In genomic region chr7:3327961-3328360, GRCm38 (mm10) we compare ENCODE assay signal across 20 mouse cellular contexts. TPM values are rescaled to one million over a fixed set of nuclear protein-coding genes. Genes with fewer than 3 reads are reported as not detected.
DNase-seq lines count a peak whose midpoint lies in the region; ATAC-seq and TF ChIP-seq lines count a peak whose summit lies in the region.
"Had no signal": no experiment of that assay in that cellular context is flagged by ENCODE, and none has a peak within 500 bp of the region (broad histone marks: within the 10 kb centered on the region; RNA-seq: fewer than 3 reads in every experiment).

No protein-coding gene starts in this region.

- no peak for ATAC-seq in embryonic facial prominence, embryonic 11.5 days (replicated peaks; ENCODE audit: insufficient number of reproducible peaks, low FRiP score, low TSS enrichment, low read depth)
- no peak for ATAC-seq in forebrain, embryonic 12.5 days (ENCODE audit: low FRiP score)
- ATAC-seq in intestine, postnatal 0 days: no peak
- ATAC-seq: forebrain, embryonic 13.5 days; liver, postnatal 0 days had no signal

- TF ChIP-seq CTCF in intestine, postnatal 0 days (IDR thresholded peaks at IDR 0.05; ENCODE audit: low read depth): no peak

- H3K4me2 ChIP-seq in embryonic facial prominence, embryonic 11.5 days (ENCODE audit: low read depth, low read length): no peak overlapping the region
- no peak overlapping the region for H3K4me2 ChIP-seq in forebrain, embryonic 12.5 days
- no peak overlapping the region for H3K4me2 ChIP-seq in intestine, postnatal 0 days (replicated peaks; ENCODE audit: low read depth)
- H3K4me2 ChIP-seq: forebrain, embryonic 13.5 days; hindbrain, embryonic 12.5 days; limb, embryonic 12.5 days; neural tube, embryonic 15.5 days had no signal

- H3K36me3 ChIP-seq in embryonic facial prominence, embryonic 11.5 days (replicated peaks; ENCODE audit: control insufficient read depth, insufficient read depth, low read depth, low read length): no peaks in the 10 kb centered on the region
- H3K36me3 ChIP-seq in forebrain, embryonic 12.5 days (replicated peaks): no peaks in the 10 kb centered on the region
- no peaks in the 10 kb centered on the region for H3K36me3 ChIP-seq in intestine, postnatal 0 days (ENCODE audit: control insufficient read depth, insufficient read depth)
- H3K36me3 ChIP-seq: hindbrain, embryonic 12.5 days; limb, embryonic 12.5 days had no signal

- no peak overlapping the region for H3K27ac ChIP-seq in embryonic facial prominence, embryonic 11.5 days (replicated peaks; ENCODE audit: low read depth, low read length)
- no peak overlapping the region for H3K27ac ChIP-seq in forebrain, embryonic 12.5 days
- no peak overlapping the region for H3K27ac ChIP-seq in intestine, postnatal 0 days (ENCODE audit: low read depth, low read length)
- H3K27ac ChIP-seq: forebrain, embryonic 13.5 days; hindbrain, embryonic 12.5 days; limb, embryonic 12.5 days; neural tube, embryonic 15.5 days had no signal

- 74% methylated on average over 4 of the region's 4 CpGs for WGBS in embryonic facial prominence, embryonic 11.5 days
- WGBS in forebrain, embryonic 12.5 days: 78% methylated on average over 4 of the region's 4 CpGs
- WGBS in intestine, postnatal 0 days: 59% methylated on average over 4 of the region's 4 CpGs

- no peak overlapping the region for H3K9ac ChIP-seq in embryonic facial prominence, embryonic 11.5 days (replicated peaks; ENCODE audit: low read length)
- no peak overlapping the region for H3K9ac ChIP-seq in forebrain, embryonic 12.5 days
- H3K9ac ChIP-seq in intestine, postnatal 0 days (ENCODE audit: low read depth, low read length): no peak overlapping the region
- H3K9ac ChIP-seq: forebrain, embryonic 13.5 days; hindbrain, embryonic 12.5 days; limb, embryonic 12.5 days; liver, postnatal 0 days; neural tube, embryonic 15.5 days had no signal

- H3K9me3 ChIP-seq in embryonic facial prominence, embryonic 11.5 days (replicated peaks; ENCODE audit: control insufficient read depth, low read length): no peaks in the 10 kb centered on the region
- no peaks in the 10 kb centered on the region for H3K9me3 ChIP-seq in forebrain, embryonic 12.5 days
- H3K9me3 ChIP-seq in intestine, postnatal 0 days (ENCODE audit: control insufficient read depth): no peaks in the 10 kb centered on the region
- H3K9me3 ChIP-seq: forebrain, embryonic 13.5 days; hindbrain, embryonic 12.5 days; limb, embryonic 12.5 days; neural tube, embryonic 15.5 days had no signal

- peak; percentile 9 for DNase-seq in adrenal gland, postnatal 14 days
- no peak for DNase-seq in adrenal gland, postnatal 4 days (ENCODE audit: low spot score in 2 of 2)
- DNase-seq in retina, postnatal 1 day: peak; percentile 42
- no peak for DNase-seq in retina, embryonic 14.5 days (ENCODE audit: low spot score)
- peak; percentile 53 for DNase-seq in embryonic facial prominence, embryonic 11.5 days (ENCODE audit: low spot score)
- DNase-seq in cerebellum, adult 18-20 months: no peak
- DNase-seq: adrenal gland, postnatal 10 days; cerebellum, postnatal 10 days; heart, adult 18-20 months; kidney, adult 11 months; layer of hippocampus, postnatal 36 days; liver, postnatal 0 days; right cerebral cortex, adult 18-20 months had no signal

- no peak overlapping the region for H3K4me3 ChIP-seq in embryonic facial prominence, embryonic 11.5 days (ENCODE audit: low read depth, low read length)
- H3K4me3 ChIP-seq in forebrain, embryonic 12.5 days (replicated peaks): no peak overlapping the region
- H3K4me3 ChIP-seq in intestine, postnatal 0 days (ENCODE audit: low read depth, low read length): no peak overlapping the region
- H3K4me3 ChIP-seq: forebrain, embryonic 13.5 days; hindbrain, embryonic 12.5 days; limb, embryonic 12.5 days; megakaryocyte, embryonic 14.5 days; neural tube, embryonic 15.5 days had no signal

- no peaks in the 10 kb centered on the region for H3K27me3 ChIP-seq in embryonic facial prominence, embryonic 11.5 days (ENCODE audit: control insufficient read depth, insufficient read depth, low read length)
- H3K27me3 ChIP-seq in forebrain, embryonic 12.5 days: peaks cover 3% of the 10 kb centered on the region; the same call in 1 of the 2 replicates
- peaks cover 25% of the 10 kb centered on the region for H3K27me3 ChIP-seq in intestine, postnatal 0 days (replicated peaks; ENCODE audit: control insufficient read depth, insufficient read depth, low read length)

- no peaks in the 10 kb centered on the region for H3K4me1 ChIP-seq in embryonic facial prominence, embryonic 11.5 days (ENCODE audit: control insufficient read depth, insufficient read depth, low read length)
- peaks cover 13% of the 10 kb centered on the region for H3K4me1 ChIP-seq in forebrain, embryonic 12.5 days
- H3K4me1 ChIP-seq in intestine, postnatal 0 days (replicated peaks; ENCODE audit: control insufficient read depth, insufficient read depth, low read length): 0 out of 2 replicates have a peak, but pooled peaks cover 4% of the 10 kb centered on the region

RNA-seq across cellular contexts. Expression of gene Cacng7, which starts 4.8 kb away (rescaled TPM):
- total RNA-seq in adrenal gland, postnatal 14 days (2021): 7.3 and 10.9 TPM in 2 replicates
- 10 to 100 TPM; 17.7 to 20.9 TPM for total RNA-seq in adrenal gland, postnatal 4 days (2021)
- 2.6 and 2.9 TPM in 2 replicates for polyA plus RNA-seq in embryonic facial prominence, embryonic 11.5 days (2014; fragmentation: Nextera tagmentation; extraction: Ambion mirVana)
- 3.9 and 4.0 TPM in 2 replicates for polyA plus RNA-seq in forebrain, embryonic 12.5 days (2016; fragmentation: Nextera tagmentation; extraction: Ambion mirVana)
- polyA plus RNA-seq in intestine, postnatal 0 days (2015; fragmentation: Nextera tagmentation; extraction: Ambion mirVana): 0.63 and 0.86 TPM in 2 replicates

RNA-seq across cellular contexts. Expression of gene Prkcg, which starts 39.0 kb away (rescaled TPM):
- 2.1 and 2.3 TPM in 2 replicates for total RNA-seq in adrenal gland, postnatal 14 days (2021)
- total RNA-seq in adrenal gland, postnatal 4 days (2021): 1 to 10 TPM; 2.1 to 2.5 TPM
- 0.39 and 2.0 TPM in 2 replicates for polyA plus RNA-seq in embryonic facial prominence, embryonic 11.5 days (2014; fragmentation: Nextera tagmentation; extraction: Ambion mirVana)
- 0.73 and 2.4 TPM in 2 replicates for polyA plus RNA-seq in forebrain, embryonic 12.5 days (2016; fragmentation: Nextera tagmentation; extraction: Ambion mirVana)
- 0.10 and 0.57 TPM in 2 replicates for polyA plus RNA-seq in intestine, postnatal 0 days (2015; fragmentation: Nextera tagmentation; extraction: Ambion mirVana)
- polyA plus RNA-seq: limb, embryonic 12.5 days had no signal

RNA-seq across cellular contexts. Expression of gene Myadm, which starts 39.1 kb away (rescaled TPM):
- total RNA-seq in adrenal gland, postnatal 14 days (2021): 94.6 and 99.3 TPM in 2 replicates
- total RNA-seq in adrenal gland, postnatal 4 days (2021): 100 to 1,000 TPM in 1 of 2 experiments, 10 to 100 TPM in 1; 98.5 to 107 TPM
- polyA plus RNA-seq in embryonic facial prominence, embryonic 11.5 days (2014; fragmentation: Nextera tagmentation; extraction: Ambion mirVana): 36.9 and 38.5 TPM in 2 replicates
- 21.3 and 23.2 TPM in 2 replicates for polyA plus RNA-seq in forebrain, embryonic 12.5 days (2016; fragmentation: Nextera tagmentation; extraction: Ambion mirVana)
- polyA plus RNA-seq in intestine, postnatal 0 days (2015; fragmentation: Nextera tagmentation; extraction: Ambion mirVana): 71.3 and 75.3 TPM in 2 replicates

Comparison
In these comparisons a context has a peak if more than half of its experiments do, and no peak if none do; other contexts are left out.
1. DNase-seq: peak in adrenal gland, postnatal 14 days (single experiment), retina, postnatal 1 day (single experiment) and embryonic facial prominence, embryonic 11.5 days (single experiment); none in adrenal gland, postnatal 4 days (0 of 2), retina, embryonic 14.5 days (single experiment) and cerebellum, adult 18-20 months (0 of 2).